8 mouse cellular contexts compared by ENCODE assay signal in genomic region chr4:41774002-41774401, GRCm38 (mm10). TPM values are rescaled to one million over a fixed set of nuclear protein-coding genes. Genes with fewer than 3 reads are reported as not detected.
DNase-seq lines count a peak whose midpoint lies in the region; ATAC-seq lines count a peak whose summit lies in the region.
"Not testable (repeated sequence)": the region's sequence is repeated elsewhere in the genome, so short reads cannot be mapped to it uniquely, and the experiment has no call there.

Ccl27a (minus strand) TSS chr4:41774247.

- in situ Hi-C loops in ES-E14 (cut with MboI; ENCODE audit: low sequenced_read_pairs in 2 of 2, unreplicated experiment in 2 of 2): not testable (repeated sequence)

- H3K27me3 ChIP-seq in liver, embryonic 16.5 days (ENCODE audit: control insufficient read depth, insufficient read depth, low read depth, low read length); neural tube, embryonic 14.5 days (ENCODE audit: control insufficient read depth, insufficient read depth, low read length); stomach, embryonic 16.5 days (ENCODE audit: control insufficient read depth, insufficient read depth, low read length): not testable (repeated sequence)

- WGBS in liver, embryonic 16.5 days (ENCODE audit: insufficient replicate concordance): 4% methylated on average over 12 of the region's 14 CpGs
- WGBS in neural tube, embryonic 14.5 days: 1% methylated on average over 12 of the region's 14 CpGs
- under 1% methylated on average over 12 of the region's 14 CpGs for WGBS in stomach, embryonic 16.5 days

- peak within 1 kb of the TSS; percentile 67 to 73 for H3K4me3 ChIP-seq in ES-E14 (ENCODE audit: insufficient read depth in 1 of 2, low read depth in 1 of 2, low read length in 2 of 2, poor library complexity in 1 of 2, severe bottlenecking in 1 of 2)
- peak within 1 kb of the TSS; percentile 51 for H3K4me3 ChIP-seq in liver, embryonic 16.5 days (ENCODE audit: low read depth, low read length)
- peak within 1 kb of the TSS; percentile 34 for H3K4me3 ChIP-seq in neural tube, embryonic 14.5 days (ENCODE audit: low read depth, low read length)
- peak within 1 kb of the TSS; percentile 41 for H3K4me3 ChIP-seq in stomach, embryonic 16.5 days (replicated peaks; ENCODE audit: low read length)

- peak; percentile 80 for DNase-seq in ES-E14 (ENCODE audit: low read depth, low spot score)
- DNase-seq in cerebellum, adult 8-10 months: peak; percentile 86
- DNase-seq in frontal cortex, adult 2 months (ENCODE audit: extremely low spot score in 1 of 2, low spot score in 1 of 2): peak; percentile 81 to 88
- DNase-seq in layer of hippocampus, adult 18-20 months (ENCODE audit: low spot score in 2 of 2): peak; percentile 79 to 85

- H3K36me3 ChIP-seq in ES-E14 (ENCODE audit: control insufficient read depth, insufficient read depth, low read length, poor library complexity, severe bottlenecking); liver, embryonic 16.5 days (ENCODE audit: control insufficient read depth, insufficient read depth); neural tube, embryonic 14.5 days (ENCODE audit: control insufficient read depth, insufficient read depth, low read length); stomach, embryonic 16.5 days (ENCODE audit: control insufficient read depth, insufficient read depth, low read length): not testable (repeated sequence)

- not testable (repeated sequence) for H3K9me3 ChIP-seq in ES-E14 (ENCODE audit: control insufficient read depth, insufficient read depth, low read depth, low read length); liver, embryonic 16.5 days (replicated peaks; ENCODE audit: control insufficient read depth, low read length); neural tube, embryonic 14.5 days (ENCODE audit: control insufficient read depth, low read length); stomach, embryonic 16.5 days (replicated peaks; ENCODE audit: control insufficient read depth, low read length)

- H3K4me2 ChIP-seq in liver, embryonic 16.5 days (ENCODE audit: low read depth, low read length): peak within 1 kb of the TSS; percentile 53
- H3K4me2 ChIP-seq in neural tube, embryonic 14.5 days (ENCODE audit: low read depth, low read length): peak within 1 kb of the TSS; percentile 46
- peak within 1 kb of the TSS; percentile 48 for H3K4me2 ChIP-seq in stomach, embryonic 16.5 days (ENCODE audit: low read depth, low read length)

- H3K27ac ChIP-seq in ES-E14 (ENCODE audit: insufficient read depth, low read depth, low read length, poor library complexity, severe bottlenecking); liver, embryonic 16.5 days (ENCODE audit: low read length): not testable (repeated sequence)
- peak within 1 kb of the TSS; percentile 64; the same call in 1 of the 2 replicates for H3K27ac ChIP-seq in neural tube, embryonic 14.5 days (ENCODE audit: low read depth, low read length)
- peak within 1 kb of the TSS; percentile 38 for H3K27ac ChIP-seq in stomach, embryonic 16.5 days (ENCODE audit: low read length)

- not testable (repeated sequence) for H3K4me1 ChIP-seq in ES-E14 (ENCODE audit: control insufficient read depth in 2 of 2, insufficient read depth in 2 of 2, low read length in 2 of 2, poor library complexity in 1 of 2); liver, embryonic 16.5 days (ENCODE audit: control insufficient read depth, low read depth, low read length); neural tube, embryonic 14.5 days (ENCODE audit: control insufficient read depth, insufficient read depth, low read length); stomach, embryonic 16.5 days (ENCODE audit: control insufficient read depth, insufficient read depth, low read length)

- ATAC-seq in hematopoietic stem cell, adult 5-6 weeks (replicated peaks in 1 of 2; ENCODE audit: insufficient read depth in 1 of 2, low FRiP score in 2 of 2, low TSS enrichment in 1 of 2, low read depth in 1 of 2, poor library complexity in 2 of 2, severe bottlenecking in 2 of 2); liver, embryonic 16.5 days (ENCODE audit: low read depth); neural tube, embryonic 14.5 days (ENCODE audit: low read depth); stomach, embryonic 16.5 days (ENCODE audit: insufficient read depth, low FRiP score): not testable (repeated sequence)

- peak within 1 kb of the TSS; percentile 62 for H3K9ac ChIP-seq in ES-E14 (ENCODE audit: insufficient read depth, low read depth, low read length, poor library complexity, severe bottlenecking)
- H3K9ac ChIP-seq in liver, embryonic 16.5 days (ENCODE audit: low read depth, low read length); neural tube, embryonic 14.5 days (replicated peaks; ENCODE audit: low read depth, low read length): not testable (repeated sequence)
- H3K9ac ChIP-seq in stomach, embryonic 16.5 days (ENCODE audit: low read length): peak within 1 kb of the TSS; percentile 56

RNA-seq across cellular contexts. Expression of gene Ccl27a, which starts in this region (rescaled TPM):
- 11.4 and 14.6 TPM in 2 replicates for total RNA-seq in ES-E14 (2012; rRNA removed)
- polyA plus RNA-seq in frontal cortex, adult 2 months (2012; rRNA removed): 373 and 441 TPM in 2 replicates
- 17.0 and 36.8 TPM in 2 replicates for total RNA-seq in hematopoietic stem cell, adult 5-6 weeks (2017)
- 100 to 1,000 TPM; 125 to 135 TPM for total RNA-seq in layer of hippocampus, adult 18-20 months (2021)
- 7.5 and 9.4 TPM in 2 replicates for polyA plus RNA-seq in liver, embryonic 16.5 days (2015; fragmentation: Nextera tagmentation; extraction: Ambion mirVana)
- polyA plus RNA-seq in neural tube, embryonic 14.5 days (2014; fragmentation: Nextera tagmentation; extraction: Ambion mirVana): 239 and 281 TPM in 2 replicates
- 29.9 and 33.6 TPM in 2 replicates for polyA plus RNA-seq in stomach, embryonic 16.5 days (2015; fragmentation: Nextera tagmentation; extraction: Ambion mirVana)
